Mouse (Mus musculus): ENCODE results near the gene Zcchc14.

Gene Zcchc14

GRCm38 (mm10) chr8:121552506-121552905, 100.2 kb downstream of the Zcchc14 start:
- no peak for DNase-seq (ENCODE audit: low spot score)

- no peak for DNase-seq (ENCODE audit: low spot score)
Observed at GRCm38 (mm10) chr8:121551065-121551985, 101.4 kb downstream of the Zcchc14 start.

- DNase-seq (ENCODE audit: low spot score) = no peak
Observed at GRCm38 (mm10) chr8:121550056-121550455, 102.6 kb downstream of the Zcchc14 start.
